Mouse (Mus musculus): ENCODE results near the gene Tjp2.

DNA sequence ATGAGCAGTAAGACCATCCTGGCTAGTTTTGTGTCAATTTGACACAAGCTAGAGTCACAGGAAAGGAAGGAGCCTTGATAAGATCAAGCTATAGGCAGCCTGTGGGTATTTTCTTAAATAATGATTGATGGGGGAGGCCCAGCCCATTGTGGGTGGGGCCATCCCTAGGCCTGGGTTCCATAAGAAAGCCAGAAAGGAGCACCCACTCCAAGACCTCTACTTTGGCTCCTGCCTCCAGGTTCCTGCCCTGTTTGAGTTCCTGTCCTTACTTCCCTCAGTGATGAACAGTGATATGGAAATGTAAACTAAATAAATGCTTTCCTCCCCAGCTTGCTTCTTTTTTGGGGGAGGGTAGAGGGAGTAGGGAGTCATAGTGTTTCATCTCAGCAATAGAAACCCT, 7.0 kb downstream of the Tjp2 start:
- no peak for TF ChIP-seq CTCF (IDR thresholded peaks at IDR 0.05; ENCODE audit: control insufficient read depth, insufficient read depth, insufficient read length)
- no peak for TF ChIP-seq USF1 (IDR thresholded peaks at IDR 0.05; ENCODE audit: low read depth)
- no peak for TF ChIP-seq MYOD1 (IDR thresholded peaks at IDR 0.05; ENCODE audit: control insufficient read depth, insufficient read length, low read depth)
